Mouse (Mus musculus) adrenal gland, adult 18-20 months (tissue): Measurements from ENCODE around the gene Gm16451. TPM values are rescaled to one million over a fixed set of nuclear protein-coding genes. Genes with fewer than 3 reads are reported as not detected.
"Not testable (repeated sequence)": the region's sequence is repeated elsewhere in the genome, so short reads cannot be mapped to it uniquely, and the experiment has no call there.

Source experiments
- DNase-seq, 2 experiments: peaks; one replicate each; pipeline ENCODE4 v3.0.0; 2021 to 2022; ENCODE audit warnings: low spot score in 2 of 2
- long read RNA-seq, 2 experiments: library from polyadenylated mRNA; stranded (forward); transcript quantifications; one replicate each; pipeline ENCODE4 v2.0.0; 2021
- total RNA-seq, 2 experiments: library from RNA; stranded (reverse); gene quantifications; 1 replicate in 1 of 2; 2 replicates in 1 of 2; pipeline ENCODE4 v1.2.3; 2021

The Gm16451 gene
- not detected for total RNA-seq
- long read RNA-seq, experiment 1 = 0 reads
- long read RNA-seq, experiment 2 = 0 reads

- DNase-seq = not testable (repeated sequence)
Observed at GRCm38 (mm10) chr7:22118145-22118544, at the start of gene Gm16451. TSS of gene Gm16451 (minus strand) at chr7:22118245.

DNA sequence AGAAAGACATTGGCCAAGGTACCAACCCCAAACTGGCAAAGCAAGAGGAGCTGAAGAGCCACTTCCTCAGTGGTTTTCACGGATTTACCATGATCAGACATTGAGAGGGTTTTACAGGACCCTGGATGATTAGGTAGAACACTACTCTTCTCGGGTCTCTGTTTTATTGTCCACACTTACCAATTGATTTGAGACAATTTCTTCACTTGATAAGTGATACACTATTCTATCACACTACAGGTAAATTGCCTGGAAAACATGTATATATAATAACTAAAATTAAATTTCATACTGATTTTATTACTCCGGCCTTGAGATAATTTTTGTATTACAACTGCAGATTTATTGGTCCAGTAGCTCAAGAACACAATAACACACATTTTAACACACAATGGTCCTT is 45.9 kb upstream of the Gm16451 start, which contains the start of gene Vmn1r142:
Gene Vmn1r142 (minus strand): TSS at position 101 of the 400 bp plus-strand sequence.
- not testable (repeated sequence) for DNase-seq

DNA sequence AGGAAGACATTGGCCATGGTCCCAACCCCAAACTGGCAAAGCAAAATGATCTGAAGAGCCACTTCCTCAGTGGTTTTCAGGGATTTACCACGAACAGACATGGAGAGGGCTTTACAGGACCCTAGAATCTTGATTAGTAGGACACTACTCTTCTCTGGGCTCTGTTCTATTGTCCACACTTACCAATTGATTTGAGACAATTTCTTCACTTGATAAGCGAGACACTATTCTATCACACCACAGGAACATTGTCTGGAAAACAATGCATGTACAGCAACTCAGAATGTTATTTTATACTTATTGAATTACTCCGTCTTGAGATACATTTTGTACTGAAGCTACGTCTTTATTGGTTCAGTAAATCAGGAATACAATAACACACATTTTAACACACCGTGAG is 16.6 kb upstream of the Gm16451 start, which contains the start of gene Gm10666:
Gene Gm10666 (minus strand): TSS at position 101 of the 400 bp plus-strand sequence.
- not testable (repeated sequence) for DNase-seq

DNA sequence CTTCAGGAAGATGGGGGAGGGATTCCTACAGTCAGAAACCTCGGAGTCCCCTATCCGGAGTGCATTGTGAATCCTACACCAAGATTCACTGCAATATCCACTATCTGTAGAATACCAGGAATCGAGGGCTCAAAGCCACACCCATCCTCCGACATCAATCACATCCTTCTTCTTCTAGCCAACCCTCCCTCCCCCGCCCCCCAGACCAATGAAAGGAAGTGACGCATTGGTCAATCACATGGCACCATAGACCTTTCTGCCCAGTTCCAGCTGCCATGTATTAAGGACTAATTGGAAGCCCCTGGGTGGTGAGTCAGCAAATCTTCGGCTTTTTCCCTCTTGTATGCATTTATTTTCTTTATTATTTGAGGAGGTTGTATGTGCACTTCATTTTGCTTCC is 49.3 kb downstream of the Gm16451 start, which contains the start of gene Vmn1r139:
Gene Vmn1r139 (plus strand): TSS at position 301 of the 400 bp plus-strand sequence.
- DNase-seq = not testable (repeated sequence)

Other genes with a start within 250 kb of the Gm16451 start
- gene Gm5891, start 197.0 kb downstream of the Gm16451 start, total RNA-seq = not detected
- gene Vmn1r137, start 123.7 kb downstream of the Gm16451 start, total RNA-seq = not detected
- not detected for gene Vmn1r138, start 89.3 kb downstream of the Gm16451 start, total RNA-seq
- gene Gm6176, start 61.9 kb downstream of the Gm16451 start, total RNA-seq = not detected
- not detected for gene Vmn1r139, start 49.2 kb downstream of the Gm16451 start, total RNA-seq
- not detected for gene Gm10666, start 16.5 kb upstream of the Gm16451 start, total RNA-seq
- gene Vmn1r142, start 45.8 kb upstream of the Gm16451 start, total RNA-seq = not detected
- not detected for gene Vmn1r143, start 71.1 kb upstream of the Gm16451 start, total RNA-seq
- gene Gm8653, start 83.0 kb upstream of the Gm16451 start, total RNA-seq = not detected
- gene Gm8453, start 111.2 kb upstream of the Gm16451 start, total RNA-seq = not detected
- not detected for gene Gm4187, start 211.5 kb upstream of the Gm16451 start, total RNA-seq